Mouse (Mus musculus) central nervous system, embryonic 11.5 days (tissue): Measurements from ENCODE around the gene Fbxo40. TPM values are rescaled to one million over a fixed set of nuclear protein-coding genes. Genes with fewer than 3 reads are reported as not detected.

Experiments used
- polyA plus RNA-seq: library from polyadenylated mRNA; depleted of rRNA; stranded (reverse); fragments of >200 nt; gene quantifications from 2 replicates; pipeline ENCODE4 v1.2.3, GENCODE M21; 2012; rRNA removed

The Fbxo40 gene
- 0.16 and 0.29 TPM in 2 replicates for polyA plus RNA-seq

GRCm38 (mm10) chr16:36989999-36990625 lies at the start of gene Fbxo40:
Gene Fbxo40 (minus strand): TSS chr16:36990467.

GRCm38 (mm10) chr16:37011061-37011921 lies 21.0 kb upstream of the Fbxo40 start, which contains the start of gene Polq:
Gene Polq (plus strand): TSS chr16:37011786.

GRCm38 (mm10) chr16:36934841-36935620 lies 55.2 kb downstream of the Fbxo40 start, which contains the start of gene Hcls1:
Gene Hcls1 (plus strand): TSS chr16:36934983.

Other genes starting within 250 kb of the Fbxo40 start
- 4.3 and 9.4 TPM in 2 replicates for gene Slc15a2, start 205.5 kb downstream of the Fbxo40 start, polyA plus RNA-seq
- gene Iqcb1, start 162.1 kb downstream of the Fbxo40 start, polyA plus RNA-seq, result 29.9 and 40.3 TPM in 2 replicates
- 0.78 and 0.83 TPM in 2 replicates for gene Eaf2, start 115.5 kb downstream of the Fbxo40 start, polyA plus RNA-seq
- gene Golgb1, start 115.3 kb downstream of the Fbxo40 start, polyA plus RNA-seq, result 28.9 and 35.1 TPM in 2 replicates
- gene Hcls1, start 55.5 kb downstream of the Fbxo40 start, polyA plus RNA-seq, result 3.5 and 6.1 TPM in 2 replicates
- gene Polq, start 21.3 kb upstream of the Fbxo40 start, polyA plus RNA-seq, result 14.2 and 14.7 TPM in 2 replicates